Comparison of ENCODE assay signal across 29 mouse cellular contexts in the genomic region with DNA sequence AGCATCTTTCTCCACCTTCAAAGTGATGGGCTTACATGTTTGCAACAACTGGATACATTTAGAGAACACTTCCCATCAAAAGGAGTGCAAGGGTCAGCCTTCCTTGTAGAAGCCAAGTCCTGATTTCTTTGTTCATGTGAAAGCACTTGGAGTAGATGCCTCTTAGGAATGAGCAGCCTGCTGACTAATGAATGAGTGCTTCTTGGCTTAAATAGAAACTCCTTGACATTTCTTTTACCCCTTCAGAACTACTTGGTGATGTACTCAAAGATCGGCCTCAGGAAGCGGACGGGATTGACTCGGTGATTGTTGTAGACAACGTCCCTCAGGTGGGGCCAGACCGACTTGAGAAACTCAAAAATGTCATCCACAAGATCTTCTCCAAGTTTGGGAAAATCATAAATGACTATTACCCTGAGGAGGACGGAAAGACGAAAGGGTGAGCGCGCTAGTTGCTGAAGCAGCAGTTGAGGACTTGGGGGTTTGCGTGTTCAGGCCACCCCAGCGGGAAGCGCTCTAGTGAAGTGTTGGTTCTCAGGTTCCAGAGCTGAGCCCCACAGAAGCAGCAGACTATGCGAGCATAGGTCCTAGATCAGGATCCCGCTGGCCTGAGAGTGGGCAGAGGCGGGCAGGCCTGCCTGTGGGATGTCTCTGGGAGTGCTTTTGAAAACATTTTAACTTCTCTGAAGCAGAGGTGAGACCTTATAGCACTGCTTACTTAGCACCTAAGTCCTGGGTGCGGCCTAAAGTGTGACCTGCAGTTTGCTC. TPM values are rescaled to one million over a fixed set of nuclear protein-coding genes. Genes with fewer than 3 reads are reported as not detected.
"Had no signal": no experiment of that assay in that cellular context is flagged by ENCODE, and none has a peak within 500 bp of the region (broad histone marks: within the 10 kb centered on the region; RNA-seq: fewer than 3 reads in every experiment).

No protein-coding gene starts in this region.

- H3K9me3 ChIP-seq: kidney, embryonic 15.5 days; limb, embryonic 12.5 days; limb, embryonic 15.5 days; midbrain, embryonic 12.5 days; midbrain, embryonic 15.5 days; neural tube, embryonic 12.5 days; neural tube, embryonic 15.5 days had no signal

- H3K4me2 ChIP-seq: kidney, embryonic 15.5 days; limb, embryonic 12.5 days; limb, embryonic 15.5 days; liver, embryonic 11.5 days; midbrain, embryonic 12.5 days; midbrain, embryonic 15.5 days; neural tube, embryonic 12.5 days; neural tube, embryonic 15.5 days had no signal

- H3K9ac ChIP-seq: kidney, embryonic 15.5 days; limb, embryonic 12.5 days; limb, embryonic 15.5 days; liver, embryonic 14.5 days; liver, postnatal 0 days; midbrain, embryonic 12.5 days; midbrain, embryonic 15.5 days; neural tube, embryonic 12.5 days; neural tube, embryonic 15.5 days had no signal

- DNase-seq: kidney, adult 11 months; kidney, adult 8-10 months; kidney, postnatal 10 days; kidney, postnatal 36 days; left cerebral cortex, postnatal 4 days; liver, postnatal 0 days; right cerebral cortex, adult 18-20 months; right cerebral cortex, postnatal 14 days; right cerebral cortex, postnatal 4 days; thymus, adult 2 months; thymus, postnatal 14 days; thymus, postnatal 4 days had no signal

- H3K27ac ChIP-seq: kidney, embryonic 15.5 days; limb, embryonic 12.5 days; limb, embryonic 15.5 days; liver, embryonic 14.5 days; midbrain, embryonic 12.5 days; midbrain, embryonic 15.5 days; neural tube, embryonic 12.5 days; neural tube, embryonic 15.5 days; stomach, postnatal 0 days had no signal

- ATAC-seq: liver, postnatal 0 days; midbrain, embryonic 15.5 days had no signal

- H3K4me3 ChIP-seq: kidney, embryonic 15.5 days; limb, embryonic 12.5 days; limb, embryonic 15.5 days; midbrain, embryonic 12.5 days; midbrain, embryonic 15.5 days; neural tube, embryonic 12.5 days; neural tube, embryonic 15.5 days had no signal

- H3K27me3 ChIP-seq: kidney, embryonic 15.5 days; limb, embryonic 12.5 days; limb, embryonic 15.5 days; midbrain, embryonic 12.5 days; midbrain, embryonic 15.5 days; neural tube, embryonic 12.5 days; neural tube, embryonic 15.5 days had no signal

RNA-seq across cellular contexts. Expression of a gene that starts 20.2 kb away (rescaled TPM):
- total RNA-seq: layer of hippocampus, adult 18-20 months; layer of hippocampus, postnatal 14 days; left cerebral cortex, adult 8-10 months; left cerebral cortex, postnatal 14 days; left cerebral cortex, postnatal 4 days; megakaryocyte-erythroid progenitor cell, adult 5-6 weeks had no signal
- polyA plus RNA-seq: intestine, embryonic 14.5 days; kidney, embryonic 15.5 days; limb, embryonic 12.5 days; limb, embryonic 15.5 days; liver, embryonic 11.5 days; liver, postnatal 0 days; midbrain, embryonic 12.5 days; midbrain, embryonic 15.5 days; neural tube, embryonic 15.5 days; stomach, embryonic 14.5 days; stomach, postnatal 0 days had no signal
